Mouse (Mus musculus) natural killer cell, adult 2 months (primary cell): ENCODE results near the gene Gm27027.
A peak's percentile ranks its signal among the peaks of the same experiment; 100 is the strongest.

Experiments used
- DNase-seq, 2 experiments: peaks; one replicate each; pipeline ENCODE4 v3.0.0; 2022; ENCODE audit warnings: low spot score in 2 of 2

Gene Gm27027

GRCm38 (mm10) chr2:93976436-93977252 lies 19.5 kb downstream of the Gm27027 start:
- DNase-seq = peak; percentile 34 to 67

GRCm38 (mm10) chr2:93975526-93976435 lies 20.4 kb downstream of the Gm27027 start:
- DNase-seq = no peak

GRCm38 (mm10) chr2:93975041-93975440 lies 21.1 kb downstream of the Gm27027 start:
- DNase-seq = no peak

- no peak for DNase-seq
Observed at GRCm38 (mm10) chr2:93971647-93972046, 24.5 kb downstream of the Gm27027 start.

GRCm38 (mm10) chr2:93964494-93965160 lies 31.5 kb downstream of the Gm27027 start:
- no peak for DNase-seq

- no peak for DNase-seq
Observed at GRCm38 (mm10) chr2:93963802-93964201, 32.4 kb downstream of the Gm27027 start.

GRCm38 (mm10) chr2:93961716-93962115 lies 34.4 kb downstream of the Gm27027 start:
- no peak for DNase-seq

GRCm38 (mm10) chr2:93959346-93959745 lies 36.8 kb downstream of the Gm27027 start:
- DNase-seq = no peak

- no peak for DNase-seq
Observed at GRCm38 (mm10) chr2:93958216-93958615, 37.9 kb downstream of the Gm27027 start.

- DNase-seq = no peak
Observed at GRCm38 (mm10) chr2:93957785-93958175, 38.4 kb downstream of the Gm27027 start.

- DNase-seq = no peak
Observed at GRCm38 (mm10) chr2:93956908-93957784, 39.0 kb downstream of the Gm27027 start, which contains the start of gene Gm13889. Gene Gm13889, minus strand, starts transcription at chr2:93957201.

- DNase-seq = no peak
Observed at GRCm38 (mm10) chr2:93956331-93956801, 39.8 kb downstream of the Gm27027 start.

- no peak for DNase-seq
Observed at GRCm38 (mm10) chr2:93955886-93956285, 40.3 kb downstream of the Gm27027 start.

GRCm38 (mm10) chr2:93954781-93955578 lies 41.2 kb downstream of the Gm27027 start:
- DNase-seq = no peak

GRCm38 (mm10) chr2:93953726-93954125 lies 42.4 kb downstream of the Gm27027 start:
- DNase-seq = no peak

GRCm38 (mm10) chr2:93946976-93947375 lies 49.2 kb downstream of the Gm27027 start:
- no peak for DNase-seq

- DNase-seq = no peak
Observed at GRCm38 (mm10) chr2:93944855-93945254, 51.3 kb downstream of the Gm27027 start.

GRCm38 (mm10) chr2:93944099-93944498 lies 52.1 kb downstream of the Gm27027 start:
- DNase-seq = no peak

GRCm38 (mm10) chr2:93941670-93942069 lies 54.5 kb downstream of the Gm27027 start:
- DNase-seq = no peak

- no peak for DNase-seq
Observed at GRCm38 (mm10) chr2:93938534-93938933, 57.6 kb downstream of the Gm27027 start.
